Mouse (Mus musculus) frontal cortex, postnatal 10 days (tissue): ENCODE results near the gene Lyzl4.
A peak's percentile ranks its signal among the peaks of the same experiment; 100 is the strongest.

Experiments
- DNase-seq, 2 experiments: peaks; one replicate each; pipeline ENCODE4 v3.0.0; 2022; ENCODE audit warnings: low spot score in 2 of 2, mixed read lengths in 1 of 2

Lyzl4 gene

GRCm38 (mm10) chr9:121642001-121642400 is at the start of gene Lyzl4:
TSS of gene Lyzl4 (minus strand) at chr9:121642096.
- peak; percentile 60 to 75 for DNase-seq

- DNase-seq = no peak
Measured at GRCm38 (mm10) chr9:121690734-121691133, 48.8 kb upstream of the Lyzl4 start.

GRCm38 (mm10) chr9:121690200-121690651 is 48.3 kb upstream of the Lyzl4 start:
- peak; percentile 59 to 65 for DNase-seq

GRCm38 (mm10) chr9:121684702-121685101 is 42.8 kb upstream of the Lyzl4 start:
- no peak for DNase-seq

- no peak for DNase-seq
Measured at GRCm38 (mm10) chr9:121682037-121682680, 40.3 kb upstream of the Lyzl4 start.

GRCm38 (mm10) chr9:121681191-121681590 is 39.3 kb upstream of the Lyzl4 start:
- DNase-seq = no peak

- peak in 1 of 2 experiments; percentile 44 for DNase-seq
Measured at GRCm38 (mm10) chr9:121679549-121679948, 37.7 kb upstream of the Lyzl4 start.

- DNase-seq = no peak
Measured at GRCm38 (mm10) chr9:121677476-121677875, 35.6 kb upstream of the Lyzl4 start.

- no peak for DNase-seq
Measured at GRCm38 (mm10) chr9:121677069-121677468, 35.2 kb upstream of the Lyzl4 start.

GRCm38 (mm10) chr9:121675556-121675955 is 33.7 kb upstream of the Lyzl4 start:
- no peak for DNase-seq

- DNase-seq = no peak
Measured at GRCm38 (mm10) chr9:121675011-121675410, 33.1 kb upstream of the Lyzl4 start.

GRCm38 (mm10) chr9:121673716-121674115 is 31.8 kb upstream of the Lyzl4 start:
- no peak for DNase-seq

- no peak for DNase-seq
Measured at GRCm38 (mm10) chr9:121672311-121672710, 30.4 kb upstream of the Lyzl4 start.

GRCm38 (mm10) chr9:121671300-121671699 is 29.4 kb upstream of the Lyzl4 start:
- DNase-seq = no peak

GRCm38 (mm10) chr9:121669348-121669791 is 27.5 kb upstream of the Lyzl4 start:
- peak in 1 of 2 experiments; percentile 57 for DNase-seq

GRCm38 (mm10) chr9:121667822-121668221 is 25.9 kb upstream of the Lyzl4 start:
- DNase-seq = no peak

- DNase-seq = peak; percentile 55 to 61
Measured at GRCm38 (mm10) chr9:121666957-121667630, 25.2 kb upstream of the Lyzl4 start.

GRCm38 (mm10) chr9:121664104-121664503 is 22.2 kb upstream of the Lyzl4 start:
- no peak for DNase-seq

- DNase-seq = no peak
Measured at GRCm38 (mm10) chr9:121663467-121663866, 21.6 kb upstream of the Lyzl4 start.

GRCm38 (mm10) chr9:121659791-121660190 is 17.9 kb upstream of the Lyzl4 start:
- no peak for DNase-seq

GRCm38 (mm10) chr9:121658248-121658647 is 16.4 kb upstream of the Lyzl4 start:
- DNase-seq = no peak

- no peak for DNase-seq
Measured at GRCm38 (mm10) chr9:121657143-121657542, 15.2 kb upstream of the Lyzl4 start.

GRCm38 (mm10) chr9:121656322-121656721 is 14.4 kb upstream of the Lyzl4 start:
- DNase-seq = no peak
